Comparison of ENCODE assay signal across 25 mouse cellular contexts in the genomic region with DNA sequence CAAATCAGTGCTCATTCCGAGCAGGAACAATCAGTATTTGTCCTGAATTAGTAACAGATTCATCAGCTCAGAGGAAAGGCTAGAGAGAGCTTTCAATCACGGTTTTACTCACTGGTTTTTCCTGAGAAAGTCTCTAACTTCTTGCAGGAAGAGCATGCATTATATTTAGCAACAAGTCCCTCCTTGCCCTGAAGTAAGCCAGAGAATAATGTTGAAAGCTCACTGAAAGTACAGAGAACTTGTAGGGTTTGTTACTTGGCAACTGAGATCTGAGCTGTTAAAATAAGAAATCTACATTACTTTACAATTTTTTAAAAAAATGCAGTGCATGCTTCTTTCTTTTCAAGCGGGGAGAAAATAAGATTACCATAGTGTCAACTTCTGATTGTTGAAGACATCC.
DNase-seq lines count a peak whose midpoint lies in the region; ATAC-seq lines count a peak whose summit lies in the region.
"Had no signal": no experiment of that assay in that cellular context is flagged by ENCODE, and none has a peak within 500 bp of the region (broad histone marks: within the 10 kb centered on the region; RNA-seq: fewer than 3 reads in every experiment).

No protein-coding gene starts in this region.

- no peak overlapping the region for H3K4me3 ChIP-seq in heart, embryonic 16.5 days (ENCODE audit: low read length)
- no peak overlapping the region for H3K4me3 ChIP-seq in heart, embryonic 11.5 days (ENCODE audit: low read depth, low read length)
- H3K4me3 ChIP-seq in embryonic facial prominence, embryonic 14.5 days (ENCODE audit: low read depth, low read length) = no peak overlapping the region
- no peak overlapping the region for H3K4me3 ChIP-seq in hindbrain, embryonic 16.5 days (ENCODE audit: low read length)
- H3K4me3 ChIP-seq: hindbrain, embryonic 10.5 days; layer of hippocampus, adult 2 months; limb, embryonic 13.5 days; liver, embryonic 13.5 days; midbrain, embryonic 13.5 days; neural tube, embryonic 12.5 days had no signal

- DNase-seq in frontal cortex, postnatal 25 days (ENCODE audit: low spot score in 2 of 2) = no peak
- peak; percentile 69 for DNase-seq in Muller cell, postnatal 12 days (ENCODE audit: inconsistent ontology term)
- no peak for DNase-seq in embryonic facial prominence, embryonic 14.5 days (ENCODE audit: low spot score)
- DNase-seq: adrenal gland, adult 2 months; cerebellum, adult 11-12 months; cerebellum, postnatal 10 days; gastrocnemius, postnatal 10 days; kidney, postnatal 25 days; liver, embryonic 13.5 days; lung, adult 2 months; lung, postnatal 14 days; right cerebral cortex, postnatal 4 days; thymus, postnatal 25 days had no signal

- no peak overlapping the region for H3K4me2 ChIP-seq in heart, embryonic 16.5 days (ENCODE audit: low read depth, low read length)
- no peak overlapping the region for H3K4me2 ChIP-seq in heart, embryonic 11.5 days
- no peak overlapping the region for H3K4me2 ChIP-seq in embryonic facial prominence, embryonic 14.5 days (ENCODE audit: low read depth, low read length)
- H3K4me2 ChIP-seq in hindbrain, embryonic 16.5 days (ENCODE audit: low read length) = no peak overlapping the region
- H3K4me2 ChIP-seq: limb, embryonic 13.5 days; liver, embryonic 13.5 days; midbrain, embryonic 13.5 days; neural tube, embryonic 12.5 days had no signal

- no peaks in the 10 kb centered on the region; the same call in 1 of the 2 replicates for H3K4me1 ChIP-seq in heart, embryonic 16.5 days (ENCODE audit: control insufficient read depth, insufficient read depth, low read length)
- H3K4me1 ChIP-seq in heart, embryonic 11.5 days (ENCODE audit: control insufficient read depth, insufficient read depth, low read length) = no peaks in the 10 kb centered on the region
- no peaks in the 10 kb centered on the region for H3K4me1 ChIP-seq in embryonic facial prominence, embryonic 14.5 days (ENCODE audit: control insufficient read depth, insufficient read depth, low read length)
- H3K4me1 ChIP-seq in hindbrain, embryonic 16.5 days (ENCODE audit: control insufficient read depth, insufficient read depth, low read depth, low read length) = no peaks in the 10 kb centered on the region
- H3K4me1 ChIP-seq: hindbrain, embryonic 10.5 days; limb, embryonic 13.5 days; liver, embryonic 13.5 days; neural tube, embryonic 12.5 days had no signal

- 0 out of 2 replicates have a peak overlapping the region, but pooled peaks have one; percentile 29 for H3K27ac ChIP-seq in heart, embryonic 16.5 days (ENCODE audit: low read length)
- no peak overlapping the region for H3K27ac ChIP-seq in heart, embryonic 11.5 days (ENCODE audit: low read depth, low read length)
- H3K27ac ChIP-seq in embryonic facial prominence, embryonic 14.5 days (replicated peaks; ENCODE audit: low read depth, low read length) = 0 out of 2 replicates have a peak overlapping the region, but pooled peaks have one; percentile 39
- no peak overlapping the region for H3K27ac ChIP-seq in hindbrain, embryonic 16.5 days (ENCODE audit: low read depth, low read length)
- H3K27ac ChIP-seq: hindbrain, embryonic 10.5 days; hindbrain, postnatal 0 days; layer of hippocampus, adult 2 months; limb, embryonic 13.5 days; liver, embryonic 13.5 days; midbrain, embryonic 13.5 days; neural tube, embryonic 12.5 days had no signal

- H3K36me3 ChIP-seq in heart, embryonic 16.5 days (ENCODE audit: control insufficient read depth, insufficient read depth) = no peaks in the 10 kb centered on the region
- H3K36me3 ChIP-seq in heart, embryonic 11.5 days (ENCODE audit: control insufficient read depth, insufficient read depth, low read length) = no peaks in the 10 kb centered on the region
- no peaks in the 10 kb centered on the region for H3K36me3 ChIP-seq in embryonic facial prominence, embryonic 14.5 days (ENCODE audit: control insufficient read depth, insufficient read depth, low read length)
- H3K36me3 ChIP-seq in hindbrain, embryonic 16.5 days (ENCODE audit: control insufficient read depth, insufficient read depth, low read length) = no peaks in the 10 kb centered on the region
- H3K36me3 ChIP-seq: hindbrain, embryonic 10.5 days; limb, embryonic 13.5 days; liver, embryonic 13.5 days; midbrain, embryonic 13.5 days; neural tube, embryonic 12.5 days had no signal

- no peaks in the 10 kb centered on the region for H3K27me3 ChIP-seq in heart, embryonic 16.5 days (ENCODE audit: control insufficient read depth, insufficient read depth, low read length)
- H3K27me3 ChIP-seq in heart, embryonic 11.5 days (ENCODE audit: control insufficient read depth, insufficient read depth, low read length) = no peaks in the 10 kb centered on the region
- H3K27me3 ChIP-seq in embryonic facial prominence, embryonic 14.5 days (replicated peaks; ENCODE audit: control insufficient read depth, insufficient read depth, low read length) = no peaks in the 10 kb centered on the region
- H3K27me3 ChIP-seq in hindbrain, embryonic 16.5 days (replicated peaks; ENCODE audit: control insufficient read depth, insufficient read depth, low read length) = no peaks in the 10 kb centered on the region
- H3K27me3 ChIP-seq: limb, embryonic 13.5 days; liver, embryonic 13.5 days; midbrain, embryonic 13.5 days; neural tube, embryonic 12.5 days; Patski had no signal

- H3K9me3 ChIP-seq in heart, embryonic 16.5 days (replicated peaks; ENCODE audit: control insufficient read depth, low read length) = no peaks in the 10 kb centered on the region
- no peaks in the 10 kb centered on the region for H3K9me3 ChIP-seq in heart, embryonic 11.5 days (replicated peaks; ENCODE audit: control insufficient read depth, low read length)
- no peaks in the 10 kb centered on the region for H3K9me3 ChIP-seq in embryonic facial prominence, embryonic 14.5 days (ENCODE audit: control insufficient read depth, low read length)
- no peaks in the 10 kb centered on the region for H3K9me3 ChIP-seq in hindbrain, embryonic 16.5 days (ENCODE audit: control insufficient read depth, low read length)
- H3K9me3 ChIP-seq: hindbrain, embryonic 10.5 days; limb, embryonic 13.5 days; liver, embryonic 13.5 days; midbrain, embryonic 13.5 days; neural tube, embryonic 12.5 days had no signal

- no peak overlapping the region for H3K9ac ChIP-seq in heart, embryonic 16.5 days (ENCODE audit: low read length)
- no peak overlapping the region for H3K9ac ChIP-seq in heart, embryonic 11.5 days (ENCODE audit: low read depth, low read length)
- H3K9ac ChIP-seq in embryonic facial prominence, embryonic 14.5 days (ENCODE audit: low read depth, low read length) = no peak overlapping the region
- no peak overlapping the region for H3K9ac ChIP-seq in hindbrain, embryonic 16.5 days (ENCODE audit: low read depth, low read length)
- H3K9ac ChIP-seq: limb, embryonic 13.5 days; liver, embryonic 13.5 days; midbrain, embryonic 13.5 days; neural tube, embryonic 12.5 days had no signal

- 53% methylated on average over 3 of the region's 3 CpGs for WGBS in heart, embryonic 16.5 days
- 43% methylated on average over 3 of the region's 3 CpGs for WGBS in heart, embryonic 11.5 days (ENCODE audit: insufficient replicate concordance)
- 34% methylated on average over 3 of the region's 3 CpGs for WGBS in embryonic facial prominence, embryonic 14.5 days
- WGBS in hindbrain, embryonic 16.5 days = 57% methylated on average over 3 of the region's 3 CpGs

- ATAC-seq in frontal cortex, adult (ENCODE audit: low TSS enrichment) = peak; percentile 85
- ATAC-seq in heart, embryonic 16.5 days (replicated peaks; ENCODE audit: extremely low read depth, insufficient read depth, low FRiP score) = no peak
- ATAC-seq in heart, embryonic 11.5 days (replicated peaks; ENCODE audit: insufficient number of reproducible peaks, low FRiP score, low TSS enrichment) = no peak
- no peak for ATAC-seq in embryonic facial prominence, embryonic 14.5 days (ENCODE audit: low read depth)
- no peak for ATAC-seq in hindbrain, embryonic 16.5 days
- ATAC-seq: hindbrain, postnatal 0 days; intestine, embryonic 16.5 days; midbrain, embryonic 13.5 days; Patski had no signal

Comparison
In these comparisons a context has a peak if more than half of its experiments do, and no peak if none do; other contexts are left out.
1. H3K27ac ChIP-seq: peak in heart, embryonic 16.5 days (single experiment) and embryonic facial prominence, embryonic 14.5 days (single experiment); none in heart, embryonic 11.5 days (single experiment) and hindbrain, embryonic 16.5 days (single experiment).